Comparison of ENCODE assay signal across 12 mouse cellular contexts in genomic region chr1:152008473-152008991, GRCm38 (mm10).
DNase-seq lines count a peak whose midpoint lies in the region; ATAC-seq lines count a peak whose summit lies in the region.
"Had no signal": no experiment of that assay in that cellular context is flagged by ENCODE, and none has a peak within 500 bp of the region (broad histone marks: within the 10 kb centered on the region; RNA-seq: fewer than 3 reads in every experiment).

No protein-coding gene starts in this region.

- peak; percentile 37 for DNase-seq in embryo, embryonic 10 days (ENCODE audit: low spot score)
- DNase-seq in embryo, embryonic 9.5 days (ENCODE audit: extremely low spot score) = no peak
- peak; percentile 5 to 17 for DNase-seq in kidney, adult 8-10 months
- peak; percentile 10 for DNase-seq in testis, postnatal 14 days (ENCODE audit: low spot score)
- no peak for DNase-seq in testis, postnatal 10 days (ENCODE audit: low spot score)
- DNase-seq in Muller cell, postnatal 12 days (ENCODE audit: inconsistent ontology term) = no peak
- no peak for DNase-seq in urinary bladder, postnatal 14 days (ENCODE audit: low spot score)
- DNase-seq: adrenal gland, adult 8-10 months; B cell, adult 2 months; retina, postnatal 1 day had no signal

- H3K4me1 ChIP-seq in kidney, embryonic 14.5 days (ENCODE audit: control insufficient read depth, insufficient read depth, low read length) = no peaks in the 10 kb centered on the region

- ATAC-seq in kidney, embryonic 14.5 days (ENCODE audit: low FRiP score, low TSS enrichment) = no peak

- 0 out of 2 replicates have a peak, but pooled peaks cover 3% of the 10 kb centered on the region for H3K36me3 ChIP-seq in kidney, embryonic 14.5 days (ENCODE audit: control insufficient read depth, insufficient read depth, low read length)

- no peaks in the 10 kb centered on the region for H3K9me3 ChIP-seq in kidney, embryonic 14.5 days (ENCODE audit: control insufficient read depth, low read length)

- H3K9ac ChIP-seq in kidney, embryonic 14.5 days (ENCODE audit: low read depth, low read length) = no peak overlapping the region

- H3K27ac ChIP-seq in kidney, embryonic 14.5 days (ENCODE audit: low read depth, low read length) = no peak overlapping the region
- H3K27ac ChIP-seq: macrophage had no signal

- no peak overlapping the region for H3K4me3 ChIP-seq in kidney, embryonic 14.5 days (ENCODE audit: low read length)

- H3K27me3 ChIP-seq in kidney, embryonic 14.5 days (ENCODE audit: control insufficient read depth, insufficient read depth, low read length) = no peaks in the 10 kb centered on the region

- 55% methylated on average over 8 of the region's 8 CpGs for WGBS in kidney, embryonic 14.5 days

- no peak overlapping the region for H3K4me2 ChIP-seq in kidney, embryonic 14.5 days (replicated peaks; ENCODE audit: low read depth, low read length)

Comparison
In these comparisons a context has a peak if more than half of its experiments do, and no peak if none do; other contexts are left out.
1. DNase-seq: peak in embryo, embryonic 10 days (single experiment), kidney, adult 8-10 months (2 of 2) and testis, postnatal 14 days (single experiment); none in embryo, embryonic 9.5 days (single experiment), testis, postnatal 10 days (single experiment), Muller cell, postnatal 12 days (single experiment) and urinary bladder, postnatal 14 days (single experiment).